ENCODE assay signal across 21 mouse cellular contexts in genomic region chr11:72155981-72156428, GRCm38 (mm10). TPM values are rescaled to one million over a fixed set of nuclear protein-coding genes. Genes with fewer than 3 reads are reported as not detected.
DNase-seq lines count a peak whose midpoint lies in the region; ATAC-seq and TF ChIP-seq lines count a peak whose summit lies in the region.
"Had no signal": no experiment of that assay in that cellular context is flagged by ENCODE, and none has a peak within 500 bp of the region (broad histone marks: within the 10 kb centered on the region; RNA-seq: fewer than 3 reads in every experiment).

No protein-coding gene starts in this region.

- H3K4me2 ChIP-seq in forebrain, embryonic 15.5 days (replicated peaks): no peak overlapping the region
- H3K4me2 ChIP-seq in forebrain, embryonic 12.5 days: no peak overlapping the region
- no peak overlapping the region for H3K4me2 ChIP-seq in embryonic facial prominence, embryonic 15.5 days (replicated peaks)
- no peak overlapping the region for H3K4me2 ChIP-seq in stomach, embryonic 16.5 days (ENCODE audit: low read depth, low read length)
- H3K4me2 ChIP-seq: hindbrain, embryonic 13.5 days; neural tube, embryonic 12.5 days had no signal

- no peak for DNase-seq in left cerebral cortex, adult 2 months (ENCODE audit: extremely low spot score in 1 of 2, low spot score in 2 of 2)
- DNase-seq in left cerebral cortex, postnatal 10 days (ENCODE audit: extremely low spot score in 1 of 2, low spot score in 2 of 2): no peak
- no peak for DNase-seq in heart, adult 18-20 months
- DNase-seq: cerebellum, adult 9-10 months; gastrocnemius, postnatal 36 days; kidney, postnatal 25 days; liver; retina, postnatal 1 day; spleen, adult 18-20 months; thymus, adult 2 months had no signal

- intact Hi-C loops in left cerebral cortex, adult 2 months (cut with DNase I): loop anchor here (10.0 kb wide), 1 partner anchor 821 kb away; no protein-coding TSS in a partner anchor
- intact Hi-C loops in left cerebral cortex, postnatal 10 days (cut with DNase I): no loop called here

- no peak for TF ChIP-seq CTCF in left cerebral cortex, adult 2 months (IDR thresholded peaks at IDR 0.05)

- H3K9ac ChIP-seq in forebrain, embryonic 15.5 days (replicated peaks): no peak overlapping the region
- H3K9ac ChIP-seq in forebrain, embryonic 12.5 days: no peak overlapping the region
- no peak overlapping the region for H3K9ac ChIP-seq in embryonic facial prominence, embryonic 15.5 days
- no peak overlapping the region for H3K9ac ChIP-seq in stomach, embryonic 16.5 days (ENCODE audit: low read length)

- peaks cover 36% of the 10 kb centered on the region for H3K36me3 ChIP-seq in forebrain, embryonic 15.5 days
- H3K36me3 ChIP-seq in forebrain, embryonic 12.5 days (replicated peaks): peaks cover 57% of the 10 kb centered on the region
- peaks cover 36% of the 10 kb centered on the region for H3K36me3 ChIP-seq in embryonic facial prominence, embryonic 15.5 days
- peaks cover 4% of the 10 kb centered on the region; the same call in 1 of the 2 replicates for H3K36me3 ChIP-seq in stomach, embryonic 16.5 days (ENCODE audit: control insufficient read depth, insufficient read depth, low read length)

- H3K27ac ChIP-seq in forebrain, embryonic 15.5 days (replicated peaks): peak overlapping the region; percentile 80
- no peak overlapping the region for H3K27ac ChIP-seq in forebrain, embryonic 12.5 days
- peak overlapping the region; percentile 66 for H3K27ac ChIP-seq in left cerebral cortex, adult 2 months
- H3K27ac ChIP-seq in embryonic facial prominence, embryonic 15.5 days (replicated peaks): peak overlapping the region; percentile 83
- peak overlapping the region; percentile 62; the same call in 1 of the 2 replicates for H3K27ac ChIP-seq in stomach, embryonic 16.5 days (ENCODE audit: low read length)
- H3K27ac ChIP-seq: macrophage; neural tube, embryonic 12.5 days had no signal

- 77% methylated on average over 4 of the region's 4 CpGs for WGBS in forebrain, embryonic 15.5 days
- 84% methylated on average over 4 of the region's 4 CpGs for WGBS in forebrain, embryonic 12.5 days
- WGBS in embryonic facial prominence, embryonic 15.5 days: 51% methylated on average over 4 of the region's 4 CpGs
- WGBS in stomach, embryonic 16.5 days: 65% methylated on average over 4 of the region's 4 CpGs

- H3K4me3 ChIP-seq in forebrain, embryonic 15.5 days: no peak overlapping the region
- H3K4me3 ChIP-seq in forebrain, embryonic 12.5 days (replicated peaks): no peak overlapping the region
- no peak overlapping the region for H3K4me3 ChIP-seq in left cerebral cortex, adult 2 months
- no peak overlapping the region for H3K4me3 ChIP-seq in embryonic facial prominence, embryonic 15.5 days (replicated peaks)
- H3K4me3 ChIP-seq in stomach, embryonic 16.5 days (replicated peaks; ENCODE audit: low read length): no peak overlapping the region
- H3K4me3 ChIP-seq: hindbrain, embryonic 13.5 days; neural tube, embryonic 12.5 days had no signal

- no peaks in the 10 kb centered on the region for H3K27me3 ChIP-seq in forebrain, embryonic 15.5 days
- no peaks in the 10 kb centered on the region for H3K27me3 ChIP-seq in forebrain, embryonic 12.5 days
- no peaks in the 10 kb centered on the region for H3K27me3 ChIP-seq in embryonic facial prominence, embryonic 15.5 days
- H3K27me3 ChIP-seq in stomach, embryonic 16.5 days (ENCODE audit: control insufficient read depth, insufficient read depth, low read length): no peaks in the 10 kb centered on the region
- H3K27me3 ChIP-seq: hindbrain, embryonic 13.5 days; neural tube, embryonic 12.5 days had no signal

- no peak for ATAC-seq in forebrain, embryonic 15.5 days (replicated peaks)
- ATAC-seq in forebrain, embryonic 12.5 days (ENCODE audit: low FRiP score): no peak
- ATAC-seq in embryonic facial prominence, embryonic 15.5 days (ENCODE audit: insufficient number of reproducible peaks, low FRiP score, low TSS enrichment, low read depth): peak; percentile 49; the same call in 1 of the 2 replicates
- peak; percentile 23; the same call in 1 of the 2 replicates for ATAC-seq in stomach, embryonic 16.5 days (ENCODE audit: insufficient read depth, low FRiP score)
- ATAC-seq: inflammation-experienced regulatory T-cells, adult 6 months had no signal

- H3K9me3 ChIP-seq in forebrain, embryonic 15.5 days: no peaks in the 10 kb centered on the region
- H3K9me3 ChIP-seq in forebrain, embryonic 12.5 days: no peaks in the 10 kb centered on the region
- no peaks in the 10 kb centered on the region for H3K9me3 ChIP-seq in embryonic facial prominence, embryonic 15.5 days (replicated peaks)
- no peaks in the 10 kb centered on the region for H3K9me3 ChIP-seq in stomach, embryonic 16.5 days (replicated peaks; ENCODE audit: control insufficient read depth, low read length)
- H3K9me3 ChIP-seq: hindbrain, embryonic 13.5 days; neural tube, embryonic 12.5 days had no signal

- peaks cover 19% of the 10 kb centered on the region for H3K4me1 ChIP-seq in forebrain, embryonic 15.5 days
- peaks cover 12% of the 10 kb centered on the region for H3K4me1 ChIP-seq in forebrain, embryonic 12.5 days
- H3K4me1 ChIP-seq in embryonic facial prominence, embryonic 15.5 days: peaks cover 24% of the 10 kb centered on the region
- H3K4me1 ChIP-seq in stomach, embryonic 16.5 days (ENCODE audit: control insufficient read depth, insufficient read depth, low read length): peaks cover 15% of the 10 kb centered on the region
- H3K4me1 ChIP-seq: neural tube, embryonic 12.5 days had no signal

RNA-seq across cellular contexts. Expression of gene Pitpnm3, which starts 20.4 kb away (rescaled TPM):
- 1.4 and 1.8 TPM in 2 replicates for polyA plus RNA-seq in forebrain, embryonic 15.5 days (2015; fragmentation: Nextera tagmentation; extraction: Ambion mirVana)
- polyA plus RNA-seq in forebrain, embryonic 12.5 days (2016; fragmentation: Nextera tagmentation; extraction: Ambion mirVana): 0.41 and 0.58 TPM in 2 replicates
- 10 to 100 TPM; 88.9 to 92.4 TPM for total RNA-seq in left cerebral cortex, adult 2 months (2021)
- total RNA-seq in left cerebral cortex, postnatal 10 days (2021): 10 to 100 TPM; 44.4 to 46.3 TPM
- 1.9 and 2.0 TPM in 2 replicates for polyA plus RNA-seq in embryonic facial prominence, embryonic 15.5 days (2015; fragmentation: Nextera tagmentation; extraction: Ambion mirVana)
- polyA plus RNA-seq in stomach, embryonic 16.5 days (2015; fragmentation: Nextera tagmentation; extraction: Ambion mirVana): 0.63 and 1.0 TPM in 2 replicates
- 1 to 10 TPM; 1.1 to 1.3 TPM for total RNA-seq in heart, adult 18-20 months (2021)
- polyA plus RNA-seq: inflammation-experienced regulatory T-cells, adult 6 months; macrophage had no signal

RNA-seq across cellular contexts. Expression of gene Gm43951, which starts 50.6 kb away (rescaled TPM):
- polyA plus RNA-seq in forebrain, embryonic 15.5 days (2015; fragmentation: Nextera tagmentation; extraction: Ambion mirVana): 1.4 TPM in 2 replicates
- polyA plus RNA-seq in forebrain, embryonic 12.5 days (2016; fragmentation: Nextera tagmentation; extraction: Ambion mirVana): 0.73 and 0.83 TPM in 2 replicates
- 10 to 100 TPM; 14.5 to 15.1 TPM for total RNA-seq in left cerebral cortex, adult 2 months (2021)
- 10 to 100 TPM; 12.1 to 13.7 TPM for total RNA-seq in left cerebral cortex, postnatal 10 days (2021)
- polyA plus RNA-seq in embryonic facial prominence, embryonic 15.5 days (2015; fragmentation: Nextera tagmentation; extraction: Ambion mirVana): 0.41 and 0.43 TPM in 2 replicates
- polyA plus RNA-seq in stomach, embryonic 16.5 days (2015; fragmentation: Nextera tagmentation; extraction: Ambion mirVana): 0.20 and 0.23 TPM in 2 replicates
- total RNA-seq in heart, adult 18-20 months (2021): under 1 TPM; 0.13 to 0.15 TPM
- polyA plus RNA-seq: heart, embryonic 14.5 days; inflammation-experienced regulatory T-cells, adult 6 months; kidney, embryonic 14.5 days; liver, embryonic 16.5 days had no signal

RNA-seq across cellular contexts. Expression of gene 4933427D14Rik, which starts 51.3 kb away (rescaled TPM):
- polyA plus RNA-seq in forebrain, embryonic 15.5 days (2015; fragmentation: Nextera tagmentation; extraction: Ambion mirVana): 22.8 and 23.5 TPM in 2 replicates
- 20.8 and 25.7 TPM in 2 replicates for polyA plus RNA-seq in forebrain, embryonic 12.5 days (2016; fragmentation: Nextera tagmentation; extraction: Ambion mirVana)
- total RNA-seq in left cerebral cortex, adult 2 months (2021): 10 to 100 TPM; 30.5 to 39.7 TPM
- total RNA-seq in left cerebral cortex, postnatal 10 days (2021): 10 to 100 TPM; 30.1 to 32.5 TPM
- 13.5 and 17.2 TPM in 2 replicates for polyA plus RNA-seq in embryonic facial prominence, embryonic 15.5 days (2015; fragmentation: Nextera tagmentation; extraction: Ambion mirVana)
- 9.4 TPM in 2 replicates for polyA plus RNA-seq in stomach, embryonic 16.5 days (2015; fragmentation: Nextera tagmentation; extraction: Ambion mirVana)
- 1 to 10 TPM; 1.9 to 2.4 TPM for total RNA-seq in heart, adult 18-20 months (2021)

RNA-seq across cellular contexts. Expression of gene Txndc17, which starts 51.3 kb away (rescaled TPM):
- polyA plus RNA-seq in forebrain, embryonic 15.5 days (2015; fragmentation: Nextera tagmentation; extraction: Ambion mirVana): 132 and 138 TPM in 2 replicates
- 139 and 143 TPM in 2 replicates for polyA plus RNA-seq in forebrain, embryonic 12.5 days (2016; fragmentation: Nextera tagmentation; extraction: Ambion mirVana)
- total RNA-seq in left cerebral cortex, adult 2 months (2021): 10 to 100 TPM; 30.3 to 34.9 TPM
- 10 to 100 TPM; 43.4 to 46.1 TPM for total RNA-seq in left cerebral cortex, postnatal 10 days (2021)
- 254 and 268 TPM in 2 replicates for polyA plus RNA-seq in embryonic facial prominence, embryonic 15.5 days (2015; fragmentation: Nextera tagmentation; extraction: Ambion mirVana)
- 234 and 235 TPM in 2 replicates for polyA plus RNA-seq in stomach, embryonic 16.5 days (2015; fragmentation: Nextera tagmentation; extraction: Ambion mirVana)
- 10 to 100 TPM; 40.3 to 46.9 TPM for total RNA-seq in heart, adult 18-20 months (2021)

RNA-seq across cellular contexts. Expression of gene Med31, which starts 59.4 kb away (rescaled TPM):
- polyA plus RNA-seq in forebrain, embryonic 15.5 days (2015; fragmentation: Nextera tagmentation; extraction: Ambion mirVana): 59.1 and 60.1 TPM in 2 replicates
- 54.8 and 55.8 TPM in 2 replicates for polyA plus RNA-seq in forebrain, embryonic 12.5 days (2016; fragmentation: Nextera tagmentation; extraction: Ambion mirVana)
- 10 to 100 TPM; 15.9 to 18.0 TPM for total RNA-seq in left cerebral cortex, adult 2 months (2021)
- 10 to 100 TPM; 14.7 to 15.7 TPM for total RNA-seq in left cerebral cortex, postnatal 10 days (2021)
- 49.4 and 50.9 TPM in 2 replicates for polyA plus RNA-seq in embryonic facial prominence, embryonic 15.5 days (2015; fragmentation: Nextera tagmentation; extraction: Ambion mirVana)
- 32.6 and 34.1 TPM in 2 replicates for polyA plus RNA-seq in stomach, embryonic 16.5 days (2015; fragmentation: Nextera tagmentation; extraction: Ambion mirVana)
- 10 to 100 TPM; 10.4 to 10.7 TPM for total RNA-seq in heart, adult 18-20 months (2021)

Comparison
In these comparisons a context has a peak if more than half of its experiments do, and no peak if none do; other contexts are left out.
1. ATAC-seq: peak in embryonic facial prominence, embryonic 15.5 days (single experiment) and stomach, embryonic 16.5 days (single experiment); none in forebrain, embryonic 15.5 days (single experiment) and forebrain, embryonic 12.5 days (single experiment).